Mouse (Mus musculus) limb, embryonic 14.5 days (tissue): ENCODE measurements around the gene P2ry14. TPM values are rescaled to one million over a fixed set of nuclear protein-coding genes. Genes with fewer than 3 reads are reported as not detected.

Experiments
- ATAC-seq: fragments of 200-750 bp; cut with Nextera tagmentation; 2 replicates; pipeline ENCODE4 v1.8.0; 2017; ENCODE audit warnings: low read depth, moderate number of reproducible peaks, moderate TSS enrichment; ENCODE audit not compliant: low FRiP score
- DNase-seq: peaks from one replicate; pipeline ENCODE4 v3.0.0-alpha.2; 2015; ENCODE audit warnings: low spot score
- H3K27ac ChIP-seq: fragments of 300-500 bp; sonication (generic); replicated peaks from 2 replicates; pipeline ENCODE4 v1.5.1; 2014; ENCODE audit warnings: low read depth, mild to moderate bottlenecking, low read length, moderate library complexity, mixed read lengths
- H3K27me3 ChIP-seq: fragments of 300-500 bp; sonication (generic); 2 replicates; pipeline ENCODE4 v1.6.1; 2014; ENCODE audit warnings: low read length, mixed read lengths; ENCODE audit not compliant: control insufficient read depth, insufficient read depth
- H3K36me3 ChIP-seq: fragments of 300-500 bp; sonication (generic); 2 replicates; pipeline ENCODE4 v1.6.1; 2014; ENCODE audit warnings: mild to moderate bottlenecking, low read length, moderate library complexity, mixed read lengths; ENCODE audit not compliant: control insufficient read depth, insufficient read depth
- H3K4me1 ChIP-seq: fragments of 300-500 bp; sonication (generic); 2 replicates; pipeline ENCODE4 v1.6.1; 2014; ENCODE audit warnings: antibody characterized with exemption, low read length, mixed read lengths; ENCODE audit not compliant: control insufficient read depth, insufficient read depth
- H3K4me2 ChIP-seq: fragments of 300-500 bp; sonication (generic); replicated peaks from 2 replicates; pipeline ENCODE4 v1.6.1; 2014; ENCODE audit warnings: low read depth, mild to moderate bottlenecking, low read length, moderate library complexity; ENCODE audit not compliant: severe bottlenecking
- H3K4me3 ChIP-seq: fragments of 300-500 bp; sonication (generic); replicated peaks from 2 replicates; pipeline ENCODE4 v1.5.1; 2014; ENCODE audit warnings: low read length
- H3K9ac ChIP-seq: fragments of 300-500 bp; sonication (generic); 2 replicates; pipeline ENCODE4 v1.6.1; 2014; ENCODE audit warnings: mild to moderate bottlenecking, low read depth, low read length, moderate library complexity; ENCODE audit not compliant: severe bottlenecking
- H3K9me3 ChIP-seq: fragments of 300-500 bp; sonication (generic); 2 replicates; pipeline ENCODE4 v1.6.1; 2016; ENCODE audit warnings: low read length; ENCODE audit not compliant: control insufficient read depth
- POLR2A ChIP-seq: fragments of 200-500 bp; IDR thresholded peaks from 2 replicates; pipeline ENCODE4 v1.8.0; 2012; ENCODE audit warnings: inconsistent platforms, mild to moderate bottlenecking, moderate library complexity, borderline replicate concordance; ENCODE audit not compliant: insufficient read depth, insufficient read length; ENCODE audit errors: extremely low read depth
- WGBS: fragments of 180-500 bp; shearing (Covaris S2); extraction: QIAGEN DNeasy Blood & Tissue Kit; methylation state at CpG from one replicate; pipeline ENCODE4 v1.1.7; 2014; 5-methylcytosine and 5-hydroxymethylcytosine counted together
- polyA plus RNA-seq, 2 experiments: library from polyadenylated mRNA; depleted of rRNA in 1 of 2; stranded (reverse) in 1 of 2; unstranded in 1 of 2; fragments of >200 nt; fragmentation: Nextera tagmentation in 1 of 2; extraction: Ambion mirVana in 1 of 2; gene quantifications; 2 replicates each; pipeline versions ENCODE4 v1.2.1 to v1.2.3; 2012 to 2014

P2ry14 gene
- polyA plus RNA-seq, 2 experiments, result 0.36 to 1.8 TPM

- Histone ChIP-seq H3K36me3 (no peaks in the 10 kb centered on the region), H3K27ac (no peak overlapping the region), H3K27me3 (no peaks in the 10 kb centered on the region), H3K9ac (no peak overlapping the region), H3K4me2 (no peak overlapping the region), H3K4me1 (no peaks in the 10 kb centered on the region), H3K9me3 (no peaks in the 10 kb centered on the region), H3K4me3 (no peak overlapping the region)
- DNase-seq (no peak), ATAC-seq (no peak)
- no peak for TF ChIP-seq POLR2A
- WGBS, result 76% methylated on average over 6 of the region's 6 CpGs
Measured at GRCm38 (mm10) chr3:59174426-59175154, 21.2 kb upstream of the P2ry14 start.

GRCm38 (mm10) chr3:59169921-59170627 is 16.7 kb upstream of the P2ry14 start:
- Histone ChIP-seq H3K4me3 (no peak overlapping the region), H3K36me3 (no peaks in the 10 kb centered on the region), H3K4me1 (no peaks in the 10 kb centered on the region), H3K27me3 (no peaks in the 10 kb centered on the region), H3K9me3 (no peaks in the 10 kb centered on the region), H3K9ac (no peak overlapping the region), H3K4me2 (no peak overlapping the region), H3K27ac (no peak overlapping the region)
- 52% methylated on average over 2 of the region's 2 CpGs for WGBS
- ATAC-seq (no peak), DNase-seq (no peak)
- TF ChIP-seq POLR2A, result no peak

DNA sequence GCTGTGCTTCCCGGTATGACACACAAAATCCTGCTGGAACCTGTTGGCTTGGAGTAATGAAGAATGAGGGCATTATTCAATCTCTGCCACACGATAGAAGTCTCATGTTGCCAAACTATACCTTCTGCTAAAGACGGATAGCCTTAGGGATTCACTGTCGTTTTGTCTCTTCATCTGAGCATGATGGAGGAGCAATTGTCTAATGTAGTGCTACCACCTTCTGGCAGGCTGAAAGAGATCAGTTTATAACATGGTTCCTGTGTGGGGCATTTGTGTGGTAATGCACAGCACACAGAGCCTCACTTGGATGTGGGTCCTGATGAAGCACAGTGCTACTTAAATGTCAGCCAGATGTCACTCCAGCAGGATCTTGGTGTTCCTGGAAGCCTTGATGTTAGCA is 15.8 kb upstream of the P2ry14 start:
- DNase-seq (no peak), ATAC-seq (no peak)
- Histone ChIP-seq H3K27me3 (no peaks in the 10 kb centered on the region), H3K9ac (no peak overlapping the region), H3K36me3 (no peaks in the 10 kb centered on the region), H3K4me2 (no peak overlapping the region), H3K27ac (no peak overlapping the region), H3K9me3 (no peaks in the 10 kb centered on the region), H3K4me3 (no peak overlapping the region), H3K4me1 (no peaks in the 10 kb centered on the region)
- 68% methylated on average over 4 of the region's 4 CpGs for WGBS
- no peak for TF ChIP-seq POLR2A

DNA sequence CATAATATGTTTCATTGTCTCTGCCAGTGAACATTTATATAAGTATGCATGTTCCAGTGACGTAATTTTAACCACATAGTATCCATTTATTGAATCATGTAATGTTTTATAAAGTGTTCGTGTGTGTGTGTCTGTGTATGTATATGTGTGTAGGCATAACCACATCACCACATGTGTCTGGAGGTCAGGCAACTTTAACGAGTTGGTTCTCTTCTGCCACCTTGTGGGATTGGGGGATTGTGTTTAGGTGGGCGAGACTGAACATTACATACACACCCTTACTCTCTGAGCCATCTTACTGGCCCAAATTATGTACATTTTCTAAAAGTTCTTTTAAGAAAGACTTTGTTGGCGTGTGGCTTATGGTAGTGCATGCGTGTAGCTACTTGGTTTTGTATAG is 15.1 kb upstream of the P2ry14 start:
- Histone ChIP-seq H3K9me3 (no peaks in the 10 kb centered on the region), H3K4me2 (no peak overlapping the region), H3K27ac (no peak overlapping the region), H3K36me3 (no peaks in the 10 kb centered on the region), H3K9ac (no peak overlapping the region), H3K4me3 (no peak overlapping the region), H3K4me1 (no peaks in the 10 kb centered on the region), H3K27me3 (no peaks in the 10 kb centered on the region)
- no peak for TF ChIP-seq POLR2A
- ATAC-seq, result no peak
- no peak for DNase-seq
- WGBS, result 84% methylated on average over 6 of the region's 6 CpGs

- no peak overlapping the region for H3K4me3 ChIP-seq
- no peaks in the 10 kb centered on the region for H3K9me3 ChIP-seq
- no peak overlapping the region for H3K9ac ChIP-seq
- ATAC-seq (no peak), DNase-seq (no peak)
- no peak overlapping the region for H3K27ac ChIP-seq
- no peaks in the 10 kb centered on the region for H3K4me1 ChIP-seq
- H3K27me3 ChIP-seq, result no peaks in the 10 kb centered on the region
- WGBS, result 77% methylated on average over 2 of the region's 2 CpGs
- H3K4me2 ChIP-seq, result no peak overlapping the region
- TF ChIP-seq POLR2A, result no peak
- no peaks in the 10 kb centered on the region for H3K36me3 ChIP-seq
Measured at GRCm38 (mm10) chr3:59167417-59168054, 14.1 kb upstream of the P2ry14 start.
